Mouse (Mus musculus): Measurements from ENCODE around the gene Cbfa2t2. TPM values are rescaled to one million over a fixed set of nuclear protein-coding genes. Genes with fewer than 3 reads are reported as not detected.

The Cbfa2t2 gene
- polyA plus RNA-seq, 1 experiment = 9.8 TPM

DNA sequence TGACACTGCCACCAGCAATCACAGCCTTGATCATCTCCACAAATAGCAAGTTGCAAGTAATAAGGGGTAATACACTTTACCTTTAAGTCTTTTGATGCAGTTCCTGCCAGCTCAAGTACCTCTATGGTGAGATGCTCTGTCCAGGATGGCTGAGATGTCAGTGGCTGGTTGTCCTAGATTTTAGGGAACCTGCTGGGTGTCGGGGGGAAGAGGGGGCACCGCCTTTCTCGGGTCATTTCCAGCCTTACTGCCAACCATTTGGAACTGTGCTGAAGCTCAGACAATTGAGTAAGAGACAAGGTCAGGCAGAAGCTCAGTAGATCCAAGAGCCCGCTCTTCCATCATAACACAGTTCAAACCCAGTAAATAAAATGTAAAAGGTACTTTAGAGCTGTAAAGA is 58.7 kb downstream of the Cbfa2t2 start:
- TF ChIP-seq POLR2A (IDR thresholded peaks at IDR 0.05; ENCODE audit: low read depth, low read length) = no peak
- no peak for TF ChIP-seq CTCF (IDR thresholded peaks at IDR 0.05; ENCODE audit: extremely low read depth, insufficient read length, insufficient replicate concordance, low read depth, low read length)
- H3K27me3 ChIP-seq (ENCODE audit: control insufficient read depth, insufficient read depth, low read length) = no peaks in the 10 kb centered on the region
- no peaks in the 10 kb centered on the region for H3K36me3 ChIP-seq (ENCODE audit: control insufficient read depth, insufficient read depth, low read length)
- WGBS = 92% methylated on average over 4 of the region's 4 CpGs
- H3K4me3 ChIP-seq (ENCODE audit: low read depth, low read length) = no peak overlapping the region
- H3K27ac ChIP-seq (ENCODE audit: insufficient read depth, low read depth, low read length) = no peak overlapping the region
- H3K4me1 ChIP-seq (ENCODE audit: control insufficient read depth, insufficient read depth, insufficient read length, low read length) = no peaks in the 10 kb centered on the region

DNA sequence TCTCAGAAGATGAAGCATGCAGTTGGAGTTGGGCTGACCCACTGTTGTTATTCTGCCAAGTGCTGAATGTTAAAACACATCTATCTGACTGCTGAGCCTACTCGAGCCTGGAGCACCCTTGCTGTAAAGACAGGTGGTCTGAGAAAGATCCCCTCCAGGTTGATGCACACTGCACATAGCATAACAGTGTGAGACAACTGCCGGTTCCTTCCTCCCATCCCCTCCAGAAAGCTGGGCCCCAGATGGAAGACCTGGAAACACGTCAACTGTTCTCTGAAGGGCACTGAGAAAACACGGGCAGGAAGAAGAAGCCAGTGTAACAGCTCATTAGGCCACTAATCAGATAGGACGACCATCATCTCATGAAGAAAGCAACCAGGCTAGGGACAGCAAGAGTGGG is 62.3 kb downstream of the Cbfa2t2 start:
- H3K4me3 ChIP-seq (ENCODE audit: low read depth, low read length) = no peak overlapping the region
- H3K27ac ChIP-seq (ENCODE audit: insufficient read depth, low read depth, low read length) = no peak overlapping the region
- 63% methylated on average over 5 of the region's 5 CpGs for WGBS
- peaks cover 2% of the 10 kb centered on the region for H3K36me3 ChIP-seq (ENCODE audit: control insufficient read depth, insufficient read depth, low read length)
- no peaks in the 10 kb centered on the region for H3K4me1 ChIP-seq (ENCODE audit: control insufficient read depth, insufficient read depth, insufficient read length, low read length)
- TF ChIP-seq POLR2A (IDR thresholded peaks at IDR 0.05; ENCODE audit: low read depth, low read length) = no peak
- TF ChIP-seq CTCF (IDR thresholded peaks at IDR 0.05; ENCODE audit: extremely low read depth, insufficient read length, insufficient replicate concordance, low read depth, low read length) = no peak
- H3K27me3 ChIP-seq (ENCODE audit: control insufficient read depth, insufficient read depth, low read length) = no peaks in the 10 kb centered on the region

DNA sequence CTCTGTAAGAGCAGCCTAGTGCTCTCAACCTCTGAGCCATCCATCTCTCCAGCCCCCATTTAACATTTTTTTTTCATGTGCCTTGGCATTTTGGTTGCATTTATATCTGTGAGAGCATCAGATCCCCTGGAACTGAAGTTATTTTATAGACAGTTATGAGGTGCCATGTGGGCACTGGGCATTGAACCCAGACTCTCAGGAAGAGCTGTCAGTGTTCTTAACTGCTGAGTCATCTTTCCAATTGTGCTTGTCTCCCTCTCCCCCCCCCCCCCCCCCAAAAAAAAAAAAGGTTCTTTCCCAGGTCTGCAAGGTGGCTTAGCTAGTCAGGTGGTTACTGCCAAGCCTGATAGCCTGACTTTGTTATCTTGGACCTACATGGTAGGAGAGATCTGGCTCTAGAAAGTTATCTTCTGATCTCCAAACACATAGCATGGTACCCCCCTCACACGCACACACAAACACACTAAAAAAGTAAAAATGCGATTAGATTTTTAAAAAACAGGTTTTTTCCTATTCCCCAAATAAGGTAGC is 63.5 kb downstream of the Cbfa2t2 start:
- Histone ChIP-seq H3K36me3 (ENCODE audit: control insufficient read depth, insufficient read depth, low read length) (peaks cover 7% of the 10 kb centered on the region), H3K27me3 (ENCODE audit: control insufficient read depth, insufficient read depth, low read length) (no peaks in the 10 kb centered on the region), H3K27ac (ENCODE audit: insufficient read depth, low read depth, low read length) (no peak overlapping the region), H3K4me3 (ENCODE audit: low read depth, low read length) (no peak overlapping the region), H3K4me1 (ENCODE audit: control insufficient read depth, insufficient read depth, insufficient read length, low read length) (no peaks in the 10 kb centered on the region)
- WGBS = 94% methylated on average over 2 of the region's 2 CpGs
- TF ChIP-seq CTCF (IDR thresholded peaks at IDR 0.05; ENCODE audit: extremely low read depth, insufficient read length, insufficient replicate concordance, low read depth, low read length) (no peak), POLR2A (IDR thresholded peaks at IDR 0.05; ENCODE audit: low read depth, low read length) (no peak)

DNA sequence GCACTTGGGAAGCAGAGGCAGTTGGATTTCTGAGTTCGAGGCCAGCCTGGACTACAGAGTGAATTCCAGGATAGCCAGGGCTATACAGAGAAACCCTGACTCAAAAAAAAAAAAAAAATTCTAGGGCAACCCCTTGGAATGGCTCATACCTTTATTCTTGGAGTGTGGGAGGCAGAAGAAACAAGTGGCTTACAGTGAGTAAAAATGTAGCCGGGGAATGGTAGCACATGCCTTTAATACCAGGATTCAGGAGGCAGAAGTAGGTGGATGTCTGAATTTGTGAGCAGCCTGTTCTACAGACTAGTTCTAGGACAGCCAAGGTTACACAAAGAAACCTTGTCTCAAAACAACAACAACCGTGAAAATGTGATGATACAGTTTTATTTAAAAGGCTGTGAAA is 64.5 kb downstream of the Cbfa2t2 start:
- WGBS = 92% methylated on average over 3 of the region's 3 CpGs
- no peak overlapping the region for H3K4me3 ChIP-seq (ENCODE audit: low read depth, low read length)
- no peak overlapping the region for H3K27ac ChIP-seq (ENCODE audit: insufficient read depth, low read depth, low read length)
- H3K27me3 ChIP-seq (ENCODE audit: control insufficient read depth, insufficient read depth, low read length) = no peaks in the 10 kb centered on the region
- TF ChIP-seq CTCF (IDR thresholded peaks at IDR 0.05; ENCODE audit: extremely low read depth, insufficient read length, insufficient replicate concordance, low read depth, low read length) (no peak), POLR2A (IDR thresholded peaks at IDR 0.05; ENCODE audit: low read depth, low read length) (no peak)
- no peaks in the 10 kb centered on the region for H3K4me1 ChIP-seq (ENCODE audit: control insufficient read depth, insufficient read depth, insufficient read length, low read length)
- H3K36me3 ChIP-seq (ENCODE audit: control insufficient read depth, insufficient read depth, low read length) = peaks cover 11% of the 10 kb centered on the region

DNA sequence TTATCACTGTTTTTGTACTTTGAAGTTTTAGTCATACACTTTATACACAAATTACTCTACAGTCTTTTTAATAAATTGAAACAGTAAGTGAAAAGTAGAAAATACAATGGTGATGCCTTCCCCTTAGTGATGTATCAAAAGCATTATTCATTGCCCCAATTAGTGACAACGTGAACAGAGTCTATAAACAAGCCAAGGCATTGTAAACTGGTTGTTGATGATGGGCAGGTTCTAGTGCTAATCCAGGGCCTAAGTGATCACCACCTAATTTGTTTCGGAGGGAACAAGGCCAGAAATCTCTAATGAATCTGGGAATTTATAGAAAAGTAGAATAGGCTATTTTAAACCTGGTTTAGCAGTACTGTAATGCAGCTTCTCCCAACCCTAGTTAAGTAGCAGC is 70.8 kb downstream of the Cbfa2t2 start:
- no peaks in the 10 kb centered on the region for H3K27me3 ChIP-seq (ENCODE audit: control insufficient read depth, insufficient read depth, low read length)
- H3K36me3 ChIP-seq (ENCODE audit: control insufficient read depth, insufficient read depth, low read length) = peaks cover 23% of the 10 kb centered on the region
- WGBS = 68% methylated on average over 2 of the region's 2 CpGs
- TF ChIP-seq CTCF (IDR thresholded peaks at IDR 0.05; ENCODE audit: extremely low read depth, insufficient read length, insufficient replicate concordance, low read depth, low read length) = no peak
- H3K4me3 ChIP-seq (ENCODE audit: low read depth, low read length) = no peak overlapping the region
- H3K4me1 ChIP-seq (ENCODE audit: control insufficient read depth, insufficient read depth, insufficient read length, low read length) = no peaks in the 10 kb centered on the region; the same call in 1 of the 2 replicates
- no peak overlapping the region for H3K27ac ChIP-seq (ENCODE audit: insufficient read depth, low read depth, low read length)

DNA sequence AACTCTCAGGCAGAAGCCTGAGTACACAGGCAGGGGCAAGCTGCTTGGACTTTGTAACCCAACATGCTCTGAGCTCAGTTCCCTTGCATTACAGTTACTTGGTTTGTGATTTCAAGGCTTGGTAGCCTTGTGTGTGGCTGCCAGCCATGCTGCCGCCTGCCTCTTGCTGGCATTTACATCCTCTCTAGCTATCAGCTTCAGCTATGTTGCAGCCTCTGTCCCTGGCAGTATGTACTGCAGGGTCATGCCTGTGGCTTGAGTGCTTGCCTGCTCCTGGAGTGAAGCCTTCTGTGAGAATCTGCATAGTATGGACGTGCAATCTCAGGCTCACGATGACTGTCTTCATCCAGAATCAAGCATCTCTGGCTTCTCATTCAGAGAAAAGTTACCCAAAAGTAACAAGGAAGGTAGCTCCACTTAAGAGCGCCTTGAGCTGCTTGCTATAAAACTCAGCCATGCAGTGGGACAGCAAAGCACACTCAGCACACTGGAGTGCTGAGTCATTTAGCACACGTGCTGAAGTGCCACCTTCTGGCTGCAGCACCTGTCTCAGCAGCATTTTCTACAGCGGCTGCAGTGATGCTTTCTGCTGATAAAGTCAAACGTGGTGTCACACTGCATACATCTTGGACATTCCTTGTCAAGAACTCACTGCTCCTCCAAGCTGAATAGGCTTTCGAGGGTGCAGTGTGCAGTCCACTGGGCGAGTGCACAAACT is 71.4 kb downstream of the Cbfa2t2 start:
- Histone ChIP-seq H3K36me3 (ENCODE audit: control insufficient read depth, insufficient read depth, low read length) (peaks cover 23% of the 10 kb centered on the region), H3K4me3 (ENCODE audit: low read depth, low read length) (no peak overlapping the region), H3K27me3 (ENCODE audit: control insufficient read depth, insufficient read depth, low read length) (no peaks in the 10 kb centered on the region), H3K27ac (ENCODE audit: insufficient read depth, low read depth, low read length) (no peak overlapping the region), H3K4me1 (ENCODE audit: control insufficient read depth, insufficient read depth, insufficient read length, low read length) (no peaks in the 10 kb centered on the region; the same call in 1 of the 2 replicates)
- WGBS = 59% methylated on average over 9 of the region's 9 CpGs
- TF ChIP-seq POLR2A (IDR thresholded peaks at IDR 0.05; ENCODE audit: low read depth, low read length) (no peak), CTCF (IDR thresholded peaks at IDR 0.05; ENCODE audit: extremely low read depth, insufficient read length, insufficient replicate concordance, low read depth, low read length) (peak; percentile 28; the same call in 1 of the 2 replicates)

DNA sequence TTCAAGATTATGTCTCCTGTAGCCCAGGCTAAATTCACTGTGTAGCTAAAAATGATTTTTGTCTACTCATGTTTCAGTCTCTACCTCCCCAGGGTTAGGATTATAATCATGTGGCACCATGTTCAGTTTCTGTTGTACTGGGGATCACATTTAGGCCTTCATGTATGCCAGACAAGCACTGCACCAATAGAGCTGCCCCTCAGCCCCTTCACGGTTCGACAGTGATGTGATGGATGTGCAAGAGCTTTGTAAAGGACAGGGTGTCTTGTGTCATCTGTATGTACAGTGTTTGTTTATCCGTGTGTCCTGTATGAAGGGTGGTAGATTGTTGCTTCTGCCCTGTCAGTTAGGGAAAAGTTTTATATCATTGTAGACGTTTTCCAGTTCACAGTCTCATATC is 72.2 kb downstream of the Cbfa2t2 start:
- Histone ChIP-seq H3K27ac (ENCODE audit: insufficient read depth, low read depth, low read length) (no peak overlapping the region), H3K27me3 (ENCODE audit: control insufficient read depth, insufficient read depth, low read length) (no peaks in the 10 kb centered on the region), H3K4me1 (ENCODE audit: control insufficient read depth, insufficient read depth, insufficient read length, low read length) (no peaks in the 10 kb centered on the region; the same call in 1 of the 2 replicates), H3K36me3 (ENCODE audit: control insufficient read depth, insufficient read depth, low read length) (peaks cover 23% of the 10 kb centered on the region), H3K4me3 (ENCODE audit: low read depth, low read length) (no peak overlapping the region)
- WGBS = 92% methylated on average over 4 of the region's 4 CpGs
- TF ChIP-seq CTCF (IDR thresholded peaks at IDR 0.05; ENCODE audit: extremely low read depth, insufficient read length, insufficient replicate concordance, low read depth, low read length) = no peak
- TF ChIP-seq POLR2A (IDR thresholded peaks at IDR 0.05; ENCODE audit: low read depth, low read length) = no peak
